Mouse (Mus musculus): ENCODE measurements around the gene Ninl.

Gene Ninl

DNA sequence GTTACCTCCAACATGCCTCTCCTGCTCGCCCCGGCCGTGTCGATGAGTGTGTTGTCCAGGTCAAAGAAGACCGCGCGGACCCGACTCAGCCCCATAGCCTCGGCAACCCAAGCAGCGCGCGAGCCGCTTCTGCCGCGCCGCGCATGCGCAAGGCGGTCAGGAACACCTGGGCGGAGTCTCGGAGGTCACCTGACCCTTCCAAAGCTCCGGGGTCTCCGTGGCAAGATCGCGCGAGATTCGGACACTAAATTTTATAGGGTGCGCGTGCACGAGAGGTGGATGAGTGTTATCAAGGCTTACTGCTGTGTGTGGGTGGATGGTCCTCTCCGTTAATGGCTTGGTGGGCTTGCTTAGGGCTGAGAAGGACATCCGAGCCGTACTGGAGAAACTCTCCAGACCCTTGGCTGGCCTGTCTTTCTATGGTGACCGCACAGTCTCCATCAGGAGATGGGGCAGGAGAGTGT is at the start of gene Ninl, which contains the start of gene Nanp:
Ninl (minus strand) TSS at position 151 of the 464 bp plus-strand sequence.
Nanp (minus strand) TSS at position 167 of the 464 bp plus-strand sequence.
- in situ Hi-C loops (cut with MboI, MseI), result loop anchor here (5.0 kb wide), 1 partner anchor 287 kb away; no protein-coding TSS in a partner anchor

DNA sequence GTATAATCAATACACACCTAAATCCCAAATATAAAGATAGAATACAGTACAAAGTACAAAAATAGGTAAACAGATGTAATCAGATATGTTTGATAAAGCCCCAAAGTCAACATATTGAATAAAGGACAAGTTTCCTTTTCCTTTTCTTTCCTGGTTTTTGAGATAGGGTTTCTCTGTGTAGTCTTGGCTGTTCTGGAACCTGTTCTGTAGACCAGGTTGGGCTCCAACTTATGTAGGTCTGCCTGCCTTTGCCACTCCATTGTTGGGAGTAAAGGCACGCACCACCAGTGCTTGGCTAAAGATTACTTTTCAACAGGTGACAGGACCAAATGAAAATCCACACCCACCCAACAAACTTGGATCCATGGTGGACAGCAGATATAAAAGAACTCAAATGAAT is 17.5 kb upstream of the Ninl start:
- in situ Hi-C loops (cut with MboI, MseI), result no loop called here

GRCm38 (mm10) chr2:151040411-151040810 is 1.2 kb upstream of the Ninl start:
- in situ Hi-C loops (cut with MboI, MseI), result loop anchor here (10.0 kb wide), 1 partner anchor 994 kb away; no protein-coding TSS in a partner anchor

GRCm38 (mm10) chr2:151039726-151040125 is 544 bp upstream of the Ninl start:
- in situ Hi-C loops (cut with MboI, MseI), result loop anchor here (5.0 to 10.0 kb wide), 2 partner anchors 287 to 995 kb away; no protein-coding TSS in a partner anchor

GRCm38 (mm10) chr2:151038811-151039222 is 365 bp downstream of the Ninl start:
- in situ Hi-C loops (cut with MboI, MseI), result loop anchor here (5.0 kb wide), 1 partner anchor 287 kb away; no protein-coding TSS in a partner anchor

GRCm38 (mm10) chr2:151037876-151038552 is 1.2 kb downstream of the Ninl start:
- in situ Hi-C loops (cut with MboI, MseI), result loop anchor here (5.0 kb wide), 1 partner anchor 286 kb away; no protein-coding TSS in a partner anchor

GRCm38 (mm10) chr2:151037292-151037691 is 1.9 kb downstream of the Ninl start:
- in situ Hi-C loops (cut with MboI, MseI), result loop anchor here (5.0 kb wide), 1 partner anchor 285 kb away; no protein-coding TSS in a partner anchor

GRCm38 (mm10) chr2:151036721-151037120 is 2.5 kb downstream of the Ninl start:
- in situ Hi-C loops (cut with MboI, MseI), result loop anchor here (5.0 kb wide), 1 partner anchor 284 kb away; no protein-coding TSS in a partner anchor

- in situ Hi-C loops (cut with MboI, MseI), result no loop called here
Measured at GRCm38 (mm10) chr2:151034435-151034834, 4.7 kb downstream of the Ninl start.

GRCm38 (mm10) chr2:151021158-151021557 is 18.0 kb downstream of the Ninl start:
- in situ Hi-C loops (cut with MboI, MseI), result loop anchor here (25.0 kb wide), 1 partner anchor 884 kb away; the partner anchor contains the start of gene Zfp120

DNA sequence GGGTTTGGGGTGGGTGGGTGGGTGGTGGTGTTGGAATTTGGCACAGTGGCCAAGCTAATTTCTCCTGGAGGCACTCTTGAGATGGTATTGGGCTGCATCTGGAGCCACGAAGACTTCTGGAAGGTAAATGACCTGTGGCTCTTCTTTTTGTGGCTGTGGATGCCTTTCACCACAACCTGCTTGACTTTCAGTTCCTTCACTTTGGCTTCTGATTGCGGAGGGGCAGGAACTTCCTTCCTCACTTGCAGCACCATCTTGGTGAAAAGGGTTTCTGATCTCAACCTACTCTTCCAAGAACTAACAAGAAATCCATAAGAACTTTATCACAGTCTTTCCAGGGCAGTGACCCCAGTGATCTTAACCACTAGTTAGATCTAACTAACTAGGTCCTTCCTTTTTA is 23.9 kb downstream of the Ninl start:
- in situ Hi-C loops (cut with MboI, MseI), result loop anchor here (25.0 kb wide), 1 partner anchor 878 kb away; the partner anchor contains the start of gene Zfp120

GRCm38 (mm10) chr2:151011273-151011672 is 27.9 kb downstream of the Ninl start:
- in situ Hi-C loops (cut with MboI, MseI), result loop anchor here (25.0 kb wide), 1 partner anchor 874 kb away; the partner anchor contains the start of gene Zfp120

- in situ Hi-C loops (cut with MboI, MseI), result loop anchor here (25.0 kb wide), 1 partner anchor 872 kb away; the partner anchor contains the start of gene Zfp120
Measured at GRCm38 (mm10) chr2:151009515-151010085, 29.6 kb downstream of the Ninl start.

DNA sequence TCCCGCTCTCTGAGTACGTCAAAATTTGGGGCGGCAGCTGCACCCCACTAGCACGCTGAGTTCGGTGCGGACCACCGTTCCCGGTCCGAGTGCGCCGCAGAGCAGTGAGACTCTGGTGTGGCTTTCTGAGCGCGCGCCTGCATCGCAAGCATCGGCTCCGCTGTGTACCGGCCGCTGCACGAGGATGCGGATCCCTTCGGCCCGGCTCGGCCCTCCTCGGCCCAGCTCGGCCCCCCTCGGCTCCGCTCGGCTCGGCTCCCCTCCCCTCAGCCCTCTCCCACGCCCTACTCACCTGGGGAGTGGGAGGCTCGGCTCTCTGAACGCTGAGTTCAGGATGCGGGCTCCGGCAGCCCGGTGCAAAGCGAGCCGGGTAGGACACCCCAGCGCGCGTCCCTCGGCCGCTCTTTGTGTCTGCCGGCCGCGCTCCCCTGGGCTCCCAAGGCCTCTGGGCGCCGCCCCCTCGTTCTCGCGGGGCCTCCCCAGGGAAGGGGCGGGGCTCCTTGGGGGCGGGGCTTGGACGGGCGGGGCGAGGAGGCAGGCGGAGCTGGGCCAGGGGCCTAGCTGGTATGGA is 30.2 kb downstream of the Ninl start:
- in situ Hi-C loops (cut with MboI, MseI), result loop anchor here (25.0 kb wide), 1 partner anchor 872 kb away; the partner anchor contains the start of gene Zfp120

GRCm38 (mm10) chr2:151008517-151008932 is 30.7 kb downstream of the Ninl start:
- in situ Hi-C loops (cut with MboI, MseI), result loop anchor here (25.0 kb wide), 1 partner anchor 871 kb away; the partner anchor contains the start of gene Zfp120

GRCm38 (mm10) chr2:151008006-151008405 is 31.2 kb downstream of the Ninl start:
- in situ Hi-C loops (cut with MboI, MseI), result loop anchor here (25.0 kb wide), 1 partner anchor 871 kb away; the partner anchor contains the start of gene Zfp120

- in situ Hi-C loops (cut with MboI, MseI), result loop anchor here (25.0 kb wide), 1 partner anchor 869 kb away; the partner anchor contains the start of gene Zfp120
Measured at GRCm38 (mm10) chr2:151006281-151006945, 32.8 kb downstream of the Ninl start.

DNA sequence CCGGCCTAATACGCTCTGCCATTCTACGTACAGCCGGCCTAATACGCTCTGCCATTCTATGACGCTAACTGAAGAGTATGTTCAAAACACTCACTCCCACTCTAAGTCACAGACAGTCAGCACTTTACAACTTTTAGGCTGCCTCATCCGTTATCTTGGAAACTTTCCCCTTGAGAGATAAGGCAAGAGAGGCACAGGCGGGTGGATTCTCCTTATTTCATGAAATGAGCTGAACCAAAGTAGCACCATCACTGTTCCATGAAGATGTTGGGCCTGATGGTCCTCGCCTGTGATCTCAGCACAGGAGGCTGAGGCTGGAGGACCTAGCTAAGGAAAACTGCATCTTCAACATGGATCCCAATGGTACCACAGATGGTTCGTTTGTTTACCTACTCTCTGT is 34.8 kb downstream of the Ninl start:
- in situ Hi-C loops (cut with MboI, MseI), result loop anchor here (25.0 kb wide), 1 partner anchor 867 kb away; the partner anchor contains the start of gene Zfp120

DNA sequence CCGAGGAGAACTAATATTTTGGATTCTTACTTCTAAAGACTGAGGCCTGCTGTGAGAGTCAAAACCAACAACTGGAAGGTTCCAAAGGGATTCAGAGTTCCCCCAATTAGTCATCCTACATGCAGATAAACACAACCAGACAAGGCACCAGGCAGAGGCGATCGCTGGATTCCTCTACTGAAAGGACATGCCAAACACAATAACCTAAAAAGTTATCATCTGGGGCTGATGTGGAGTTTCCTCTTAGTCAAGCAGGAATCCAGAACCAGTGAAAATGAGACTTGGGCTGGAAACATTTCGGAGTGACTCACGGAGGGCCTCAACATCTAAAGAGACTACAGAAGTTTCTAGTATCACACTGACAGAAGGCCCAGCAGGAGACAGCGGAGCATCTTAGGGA is 35.4 kb downstream of the Ninl start:
- in situ Hi-C loops (cut with MboI, MseI), result loop anchor here (25.0 kb wide), 1 partner anchor 866 kb away; the partner anchor contains the start of gene Zfp120

GRCm38 (mm10) chr2:151001619-151002175 is 37.5 kb downstream of the Ninl start:
- in situ Hi-C loops (cut with MboI, MseI), result loop anchor here (25.0 kb wide), 1 partner anchor 864 kb away; the partner anchor contains the start of gene Zfp120
